Mouse (Mus musculus): Measurements from ENCODE around the gene Wdtc1. TPM values are rescaled to one million over a fixed set of nuclear protein-coding genes. Genes with fewer than 3 reads are reported as not detected.

The Wdtc1 gene
- total and polyA plus RNA-seq, 3 experiments = 7.1 to 53.4 (median 32.3) TPM

DNA sequence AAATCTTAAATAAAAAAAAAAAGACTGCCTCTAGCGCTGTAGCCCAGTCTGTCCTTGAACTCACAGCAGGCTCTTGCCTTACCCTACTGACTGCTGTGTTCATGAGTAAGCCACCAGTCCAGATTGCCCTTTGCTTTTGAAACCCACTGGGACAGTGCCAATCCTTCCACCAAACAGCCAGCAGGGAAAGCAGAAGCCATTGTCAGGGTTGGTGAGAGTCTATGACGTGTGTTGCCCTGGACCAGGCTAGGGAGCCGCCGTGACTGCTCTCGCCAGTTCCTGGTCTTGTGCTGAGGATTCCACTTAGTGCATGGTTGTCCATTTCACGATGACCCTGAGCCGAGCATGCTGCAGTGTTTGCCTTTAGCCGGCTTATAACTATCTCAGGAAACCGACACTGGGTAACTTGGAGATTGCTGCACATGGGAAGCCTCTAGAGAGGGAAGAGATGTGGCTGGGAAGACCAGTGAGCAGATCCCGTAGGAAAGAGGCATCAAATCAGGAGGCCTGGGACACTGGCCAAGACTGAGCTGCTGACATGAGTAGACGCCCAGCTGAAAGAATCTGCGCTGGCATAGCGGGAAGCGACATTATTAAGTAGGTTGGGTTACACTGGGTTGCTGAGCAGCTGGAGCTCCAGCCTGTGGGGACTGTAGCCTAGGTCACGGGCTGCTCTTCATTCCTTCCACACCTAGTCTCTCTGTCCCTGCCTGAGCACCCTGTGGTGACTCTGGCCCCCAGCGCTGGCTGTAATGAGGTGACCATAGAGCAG, 35.7 kb upstream of the Wdtc1 start:
- no peak for ATAC-seq (ENCODE audit: extremely low read depth, insufficient number of reproducible peaks, low FRiP score, poor library complexity, severe bottlenecking)
- Histone ChIP-seq H3K27me3 (ENCODE audit: insufficient read depth, low read length) (no peaks in the 10 kb centered on the region), H3K4me1 (ENCODE audit: insufficient read depth, low read depth, low read length) (peaks cover 28% of the 10 kb centered on the region), H3K9me3 (replicated peaks) (no peaks in the 10 kb centered on the region), H3K4me3 (ENCODE audit: low read depth, low read length) (no peak overlapping the region), H3K36me3 (replicated peaks) (peaks cover 76% of the 10 kb centered on the region)
- TF ChIP-seq GATA1 (IDR thresholded peaks at IDR 0.05; ENCODE audit: borderline replicate concordance, low read length) (no peak), CTCF (IDR thresholded peaks at IDR 0.05; ENCODE audit: low read depth, low read length) (no peak), POLR2AphosphoS5 (IDR thresholded peaks at IDR 0.05; ENCODE audit: insufficient replicate concordance, low read depth, low read length) (no peak), TAL1 (conservative IDR thresholded peaks at IDR 0.05; ENCODE audit: low read depth, low read length) (no peak), GATA2 (IDR thresholded peaks at IDR 0.05; ENCODE audit: borderline replicate concordance, low read depth, low read length) (no peak)
- DNase-seq (ENCODE audit: low spot score) = no peak

DNA sequence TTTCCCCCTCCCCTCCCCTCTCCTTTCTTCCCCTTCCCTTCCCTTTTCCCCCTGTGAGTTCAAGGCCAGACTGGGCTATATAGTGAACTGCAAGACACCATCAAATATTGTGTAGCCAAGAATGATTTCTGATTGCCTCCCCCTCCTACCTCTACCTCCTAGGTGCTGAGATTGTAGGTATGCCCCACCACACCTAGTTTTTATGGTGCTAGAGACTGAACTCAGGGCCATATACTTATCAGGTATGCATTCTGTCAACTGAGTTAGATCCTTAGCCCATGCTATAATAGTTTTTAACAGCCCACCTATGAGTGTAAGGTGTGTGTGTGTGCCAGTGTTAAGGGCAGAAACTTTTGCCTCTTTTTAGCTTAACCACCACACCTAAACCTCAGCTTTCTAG, 33.8 kb upstream of the Wdtc1 start:
- Histone ChIP-seq H3K4me1 (ENCODE audit: insufficient read depth, low read depth, low read length) (peaks cover 29% of the 10 kb centered on the region), H3K36me3 (replicated peaks) (peaks cover 83% of the 10 kb centered on the region), H3K27me3 (ENCODE audit: insufficient read depth, low read length) (no peaks in the 10 kb centered on the region), H3K9me3 (replicated peaks) (no peaks in the 10 kb centered on the region), H3K4me3 (ENCODE audit: low read depth, low read length) (no peak overlapping the region)
- ATAC-seq (ENCODE audit: extremely low read depth, insufficient number of reproducible peaks, low FRiP score, poor library complexity, severe bottlenecking) (no peak), DNase-seq (ENCODE audit: low spot score) (no peak)
- no peak for TF ChIP-seq GATA2 (IDR thresholded peaks at IDR 0.05; ENCODE audit: borderline replicate concordance, low read depth, low read length)
- no peak for TF ChIP-seq GATA1 (IDR thresholded peaks at IDR 0.05; ENCODE audit: borderline replicate concordance, low read length)
- no peak for TF ChIP-seq CTCF (IDR thresholded peaks at IDR 0.05; ENCODE audit: low read depth, low read length)
- no peak for TF ChIP-seq POLR2AphosphoS5 (IDR thresholded peaks at IDR 0.05; ENCODE audit: insufficient replicate concordance, low read depth, low read length)
- no peak for TF ChIP-seq TAL1 (conservative IDR thresholded peaks at IDR 0.05; ENCODE audit: low read depth, low read length)

DNA sequence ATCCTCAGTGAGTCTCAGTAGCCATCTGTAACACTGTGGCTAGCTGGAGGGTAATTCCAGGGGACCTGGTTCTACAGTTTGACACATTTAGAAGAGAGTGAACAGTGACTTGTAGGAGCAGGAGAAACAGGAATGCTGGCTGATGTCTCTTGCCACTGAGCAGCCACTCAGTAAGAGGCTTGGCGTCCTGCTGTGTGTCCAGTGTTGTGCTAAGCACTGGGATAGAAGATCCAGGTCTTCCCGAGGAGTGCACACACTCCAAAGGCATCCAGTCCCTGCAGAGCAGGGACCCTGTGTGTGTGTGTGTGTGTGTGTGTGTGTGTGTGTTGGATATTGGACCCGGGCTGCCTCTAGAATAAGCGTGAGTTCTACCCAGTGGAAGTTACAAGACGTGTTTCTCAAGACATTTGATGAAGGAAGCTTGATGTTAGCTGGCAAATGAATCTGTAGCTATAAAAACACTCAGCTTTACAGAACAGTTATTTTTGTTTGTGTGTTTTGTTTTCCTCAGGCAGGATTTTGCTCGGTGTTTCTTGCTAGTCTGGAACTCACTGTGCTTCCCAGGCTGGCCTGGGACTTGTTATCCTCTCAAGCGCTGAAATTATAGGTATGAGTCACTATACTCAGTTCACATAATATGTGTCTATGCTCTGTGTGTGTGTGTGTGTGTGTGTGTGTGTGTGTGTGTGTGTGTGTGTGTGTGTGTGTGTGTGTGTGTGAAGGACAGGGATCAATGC, 32.9 kb upstream of the Wdtc1 start:
- TF ChIP-seq GATA2 (IDR thresholded peaks at IDR 0.05; ENCODE audit: borderline replicate concordance, low read depth, low read length) = no peak
- no peak for TF ChIP-seq POLR2AphosphoS5 (IDR thresholded peaks at IDR 0.05; ENCODE audit: insufficient replicate concordance, low read depth, low read length)
- peaks cover 79% of the 10 kb centered on the region for H3K36me3 ChIP-seq (replicated peaks)
- DNase-seq (ENCODE audit: low spot score) = no peak
- ATAC-seq (ENCODE audit: extremely low read depth, insufficient number of reproducible peaks, low FRiP score, poor library complexity, severe bottlenecking) = no peak
- no peaks in the 10 kb centered on the region for H3K9me3 ChIP-seq (replicated peaks)
- no peaks in the 10 kb centered on the region for H3K27me3 ChIP-seq (ENCODE audit: insufficient read depth, low read length)
- H3K4me3 ChIP-seq (ENCODE audit: low read depth, low read length) = no peak overlapping the region
- peaks cover 32% of the 10 kb centered on the region for H3K4me1 ChIP-seq (ENCODE audit: insufficient read depth, low read depth, low read length)

DNA sequence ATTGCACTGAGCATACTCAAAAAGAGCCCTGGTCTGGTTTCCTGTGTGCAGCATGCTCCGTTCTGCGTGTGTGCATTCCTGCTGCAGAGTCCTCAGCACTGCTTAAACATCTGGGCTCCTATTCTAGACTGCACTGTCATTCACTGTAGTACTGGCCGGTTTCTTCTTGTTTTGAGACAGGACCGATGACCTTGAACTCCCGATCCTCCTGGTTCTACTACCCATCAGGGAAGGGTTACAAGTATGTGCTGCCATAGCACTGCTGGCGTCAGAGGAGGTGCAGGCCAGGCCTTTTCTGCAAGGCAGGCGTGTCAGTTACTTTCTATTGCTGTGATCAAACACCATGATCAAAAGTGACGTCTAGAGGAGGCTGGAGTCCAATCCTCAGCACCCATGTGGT, 27.9 kb upstream of the Wdtc1 start:
- H3K4me3 ChIP-seq (ENCODE audit: low read depth, low read length) = no peak overlapping the region
- no peaks in the 10 kb centered on the region for H3K9me3 ChIP-seq (replicated peaks)
- H3K4me1 ChIP-seq (ENCODE audit: insufficient read depth, low read depth, low read length) = peaks cover 54% of the 10 kb centered on the region
- H3K36me3 ChIP-seq (replicated peaks) = peaks cover 62% of the 10 kb centered on the region
- DNase-seq (ENCODE audit: low spot score) (no peak), ATAC-seq (ENCODE audit: extremely low read depth, insufficient number of reproducible peaks, low FRiP score, poor library complexity, severe bottlenecking) (no peak)
- H3K27me3 ChIP-seq (ENCODE audit: insufficient read depth, low read length) = no peaks in the 10 kb centered on the region
- no peak for TF ChIP-seq CTCF (IDR thresholded peaks at IDR 0.05; ENCODE audit: low read depth, low read length)
- no peak for TF ChIP-seq POLR2AphosphoS5 (IDR thresholded peaks at IDR 0.05; ENCODE audit: insufficient replicate concordance, low read depth, low read length)
- no peak for TF ChIP-seq GATA2 (IDR thresholded peaks at IDR 0.05; ENCODE audit: borderline replicate concordance, low read depth, low read length)
- TF ChIP-seq TAL1 (conservative IDR thresholded peaks at IDR 0.05; ENCODE audit: low read depth, low read length) = no peak
- no peak for TF ChIP-seq GATA1 (IDR thresholded peaks at IDR 0.05; ENCODE audit: borderline replicate concordance, low read length)

DNA sequence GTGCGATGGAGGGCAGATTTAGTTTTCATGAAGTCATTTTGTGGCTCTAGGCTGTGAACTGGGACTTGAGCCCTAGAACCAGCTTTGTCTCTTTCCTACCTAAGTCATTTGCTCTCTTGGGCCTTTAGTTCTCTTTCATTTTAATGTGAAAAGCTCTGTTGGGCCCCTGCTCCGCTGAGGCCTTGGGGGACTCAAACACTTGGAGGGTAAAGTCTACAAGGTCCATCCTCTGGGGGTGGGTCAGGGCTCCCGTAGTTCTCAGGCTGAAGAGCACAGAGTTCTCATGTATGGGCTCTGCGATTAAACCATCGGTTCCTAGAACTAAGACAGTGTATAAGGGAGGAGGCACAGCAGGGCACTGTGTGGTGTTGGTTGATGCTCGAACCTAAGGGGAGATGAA, 27.3 kb upstream of the Wdtc1 start:
- H3K36me3 ChIP-seq (replicated peaks) = peaks cover 62% of the 10 kb centered on the region
- H3K9me3 ChIP-seq (replicated peaks) = no peaks in the 10 kb centered on the region
- H3K4me1 ChIP-seq (ENCODE audit: insufficient read depth, low read depth, low read length) = peaks cover 60% of the 10 kb centered on the region
- TF ChIP-seq GATA1 (IDR thresholded peaks at IDR 0.05; ENCODE audit: borderline replicate concordance, low read length) (no peak), TAL1 (conservative IDR thresholded peaks at IDR 0.05; ENCODE audit: low read depth, low read length) (no peak), POLR2AphosphoS5 (IDR thresholded peaks at IDR 0.05; ENCODE audit: insufficient replicate concordance, low read depth, low read length) (no peak), CTCF (IDR thresholded peaks at IDR 0.05; ENCODE audit: low read depth, low read length) (no peak), GATA2 (IDR thresholded peaks at IDR 0.05; ENCODE audit: borderline replicate concordance, low read depth, low read length) (no peak)
- no peak for DNase-seq (ENCODE audit: low spot score)
- no peaks in the 10 kb centered on the region for H3K27me3 ChIP-seq (ENCODE audit: insufficient read depth, low read length)
- H3K4me3 ChIP-seq (ENCODE audit: low read depth, low read length) = no peak overlapping the region
- ATAC-seq (ENCODE audit: extremely low read depth, insufficient number of reproducible peaks, low FRiP score, poor library complexity, severe bottlenecking) = no peak

DNA sequence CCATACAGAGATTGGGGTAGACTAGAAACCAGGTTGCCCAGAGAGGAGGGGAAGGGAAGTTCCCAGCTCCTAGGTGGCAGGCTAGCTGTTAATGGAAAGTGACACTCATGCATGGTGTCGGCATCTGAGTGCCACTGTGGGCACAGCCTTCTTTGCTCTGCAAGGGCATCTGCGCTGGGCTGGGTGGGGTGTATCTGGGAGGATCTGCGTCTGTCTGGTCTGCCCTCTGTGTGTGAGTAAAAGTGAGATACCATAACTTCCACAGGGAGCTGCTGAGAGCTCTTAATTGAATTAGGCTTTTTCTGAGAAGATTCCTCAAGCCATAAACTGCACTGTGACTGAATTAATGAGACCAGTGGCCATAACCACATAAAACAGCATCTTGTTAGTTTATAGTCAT, 26.6 kb upstream of the Wdtc1 start:
- H3K4me1 ChIP-seq (ENCODE audit: insufficient read depth, low read depth, low read length) = peaks cover 66% of the 10 kb centered on the region
- H3K27me3 ChIP-seq (ENCODE audit: insufficient read depth, low read length) = no peaks in the 10 kb centered on the region
- H3K9me3 ChIP-seq (replicated peaks) = no peaks in the 10 kb centered on the region
- H3K36me3 ChIP-seq (replicated peaks) = peaks cover 62% of the 10 kb centered on the region
- DNase-seq (ENCODE audit: low spot score) (no peak), ATAC-seq (ENCODE audit: extremely low read depth, insufficient number of reproducible peaks, low FRiP score, poor library complexity, severe bottlenecking) (no peak)
- H3K4me3 ChIP-seq (ENCODE audit: low read depth, low read length) = peak overlapping the region; percentile 45; the same call in 1 of the 2 replicates
- TF ChIP-seq GATA1 (IDR thresholded peaks at IDR 0.05; ENCODE audit: borderline replicate concordance, low read length) = no peak
- no peak for TF ChIP-seq TAL1 (conservative IDR thresholded peaks at IDR 0.05; ENCODE audit: low read depth, low read length)

All from G1E (cell line).